Mouse (Mus musculus) intestine, embryonic 15.5 days (tissue): Measurements from ENCODE around the gene Stt3b. TPM values are rescaled to one million over a fixed set of nuclear protein-coding genes. Genes with fewer than 3 reads are reported as not detected.
A peak's percentile ranks its signal among the peaks of the same experiment; 100 is the strongest.

Source experiments
- ATAC-seq: fragments of 200-750 bp; cut with Nextera tagmentation; 2 replicates; pipeline ENCODE4 v1.8.0; 2017; ENCODE audit warnings: moderate TSS enrichment, moderate library complexity
- H3K27ac ChIP-seq: fragments of 300-500 bp; sonication (generic); 2 replicates; pipeline ENCODE4 v1.5.1; 2015; ENCODE audit warnings: mild to moderate bottlenecking, inconsistent platforms
- H3K27me3 ChIP-seq: fragments of 300-500 bp; sonication (generic); replicated peaks from 2 replicates; pipeline ENCODE4 v1.6.1; 2015; ENCODE audit warnings: inconsistent platforms
- H3K36me3 ChIP-seq: fragments of 300-500 bp; sonication (generic); 2 replicates; pipeline ENCODE4 v1.6.1; 2015; ENCODE audit warnings: inconsistent platforms
- H3K4me1 ChIP-seq: fragments of 300-500 bp; sonication (generic); replicated peaks from 2 replicates; pipeline ENCODE4 v1.6.1; 2015; ENCODE audit warnings: inconsistent platforms
- H3K4me2 ChIP-seq: fragments of 300-500 bp; sonication (generic); replicated peaks from 2 replicates; pipeline ENCODE4 v1.6.1; 2015; ENCODE audit warnings: mild to moderate bottlenecking, inconsistent platforms
- H3K4me3 ChIP-seq: fragments of 300-500 bp; sonication (generic); replicated peaks from 2 replicates; pipeline ENCODE4 v1.5.1; 2015; ENCODE audit warnings: inconsistent platforms
- H3K9ac ChIP-seq: fragments of 300-500 bp; sonication (generic); 2 replicates; pipeline ENCODE4 v1.6.1; 2015; ENCODE audit warnings: inconsistent platforms
- H3K9me3 ChIP-seq: fragments of 300-500 bp; sonication (generic); 2 replicates; pipeline ENCODE4 v1.6.1; 2016; ENCODE audit warnings: inconsistent platforms
- WGBS: fragments of 180-500 bp; shearing (Covaris S2); methylation state at CpG from one replicate; pipeline ENCODE4 v1.1.7; 2015; 5-methylcytosine and 5-hydroxymethylcytosine counted together
- polyA plus RNA-seq: library from polyadenylated mRNA; unstranded; fragments of >200 nt; fragmentation: Nextera tagmentation; extraction: Ambion mirVana; gene quantifications from 2 replicates; pipeline ENCODE4 v1.2.1, GENCODE M21; 2015

The Stt3b gene
- polyA plus RNA-seq, 1 experiment from 2014 or later = 128 TPM

- WGBS = 87% methylated on average over 5 of the region's 5 CpGs
- H3K27ac ChIP-seq = no peak overlapping the region
- no peaks in the 10 kb centered on the region for H3K36me3 ChIP-seq
- no peak overlapping the region for H3K4me3 ChIP-seq
- H3K4me1 ChIP-seq = no peaks in the 10 kb centered on the region
- ATAC-seq = no peak
- no peaks in the 10 kb centered on the region for H3K27me3 ChIP-seq
- no peaks in the 10 kb centered on the region for H3K9me3 ChIP-seq
- no peak overlapping the region for H3K9ac ChIP-seq
- no peak overlapping the region for H3K4me2 ChIP-seq
Measured at GRCm38 (mm10) chr9:115313830-115314229, 3.6 kb upstream of the Stt3b start.

DNA sequence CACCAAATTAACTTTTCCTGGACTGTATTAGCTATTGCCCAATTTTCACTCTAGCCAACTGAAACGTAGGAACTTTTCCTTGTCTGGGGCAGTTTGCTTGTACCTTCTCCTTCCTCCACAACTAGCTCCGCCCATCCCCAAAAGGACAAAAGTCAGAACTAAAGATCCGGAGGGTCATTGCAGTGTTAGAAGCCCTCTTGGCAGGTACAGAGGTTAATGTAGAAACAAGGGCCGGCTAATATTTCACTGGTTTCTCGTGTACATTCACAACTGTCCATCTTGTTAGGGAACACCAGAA lies 951 bp upstream of the Stt3b start:
- Histone ChIP-seq H3K4me2 (peak overlapping the region; percentile 57), H3K9me3 (no peaks in the 10 kb centered on the region), H3K4me1 (peaks cover 2% of the 10 kb centered on the region; the same call in 1 of the 2 replicates), H3K4me3 (peak overlapping the region; percentile 97), H3K27ac (peak overlapping the region; percentile 99), H3K9ac (peak overlapping the region; percentile 77; the same call in 1 of the 2 replicates), H3K36me3 (no peaks in the 10 kb centered on the region), H3K27me3 (no peaks in the 10 kb centered on the region)
- WGBS = 5% methylated on average over 5 of the region's 5 CpGs
- ATAC-seq = peak; percentile 4

DNA sequence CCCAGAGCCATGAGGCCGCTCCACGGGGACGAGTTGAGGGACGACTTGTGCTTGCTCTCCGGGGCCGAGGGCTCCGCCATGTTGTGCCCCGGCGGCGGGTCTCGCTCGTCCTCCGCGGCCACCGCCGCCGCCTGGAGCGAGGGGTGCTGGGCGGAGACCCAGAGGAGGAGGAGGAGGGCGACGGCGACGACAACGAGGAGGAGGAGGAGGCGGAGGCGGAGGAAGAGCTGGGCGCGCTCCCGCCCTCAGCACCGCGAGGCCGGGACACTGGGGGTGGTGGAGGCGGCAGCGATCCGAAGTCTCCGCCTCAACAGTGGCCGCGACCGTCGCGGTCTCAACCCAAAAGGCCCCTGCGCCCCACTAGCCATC lies 260 bp downstream of the Stt3b start:
- WGBS = under 1% methylated on average over 37 of the region's 42 CpGs

DNA sequence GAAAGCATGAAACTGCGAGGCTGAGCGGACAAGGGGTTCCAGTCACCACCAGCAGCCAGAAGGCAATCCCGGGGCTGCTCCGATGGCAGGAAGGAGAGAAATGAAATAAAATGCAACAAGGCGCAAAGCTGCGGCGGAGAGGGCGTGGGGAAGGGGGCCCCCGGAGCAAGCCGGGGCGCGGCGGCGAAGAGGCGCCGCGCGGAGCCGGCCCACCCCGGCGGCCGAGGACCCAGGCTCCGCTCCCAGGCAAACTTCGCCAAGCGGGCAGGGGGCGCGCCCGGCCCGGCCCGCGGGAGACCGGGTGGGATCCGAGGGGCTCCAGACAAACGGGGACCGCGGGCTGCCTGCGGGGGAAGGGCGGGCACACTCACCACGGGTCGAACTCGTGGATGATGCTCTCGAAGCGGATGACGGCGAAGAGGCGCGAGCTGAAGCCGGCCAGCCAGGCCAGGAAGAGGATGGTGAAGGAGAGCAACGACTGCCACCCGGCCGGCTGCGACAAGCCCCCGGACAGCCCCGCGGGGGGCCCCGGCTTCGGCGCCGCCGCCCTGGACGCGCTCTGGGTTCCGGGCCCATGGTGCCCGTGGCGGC lies 745 bp downstream of the Stt3b start:
- under 1% methylated on average over 65 of the region's 65 CpGs for WGBS
- peak; percentile 2 for ATAC-seq
- peak overlapping the region; percentile 100 for H3K9ac ChIP-seq

More for the DNA sequence above, 260 bp downstream of the Stt3b start:
- Histone ChIP-seq H3K27ac (peak overlapping the region; percentile 98), H3K4me2 (peak overlapping the region; percentile 57), H3K27me3 (no peaks in the 10 kb centered on the region), H3K4me3 (peak overlapping the region; percentile 97), H3K36me3 (no peaks in the 10 kb centered on the region), H3K4me1 (peaks cover 7% of the 10 kb centered on the region), H3K9ac (peak overlapping the region; percentile 100), H3K9me3 (no peaks in the 10 kb centered on the region)
- peak; percentile 86 for ATAC-seq

GRCm38 (mm10) chr9:115308941-115309380 lies 1.3 kb downstream of the Stt3b start:
- peaks cover 11% of the 10 kb centered on the region for H3K4me1 ChIP-seq
- H3K9ac ChIP-seq = peak overlapping the region; percentile 100
- peak overlapping the region; percentile 97 for H3K4me3 ChIP-seq
- under 1% methylated on average over 18 of the region's 18 CpGs for WGBS
- no peaks in the 10 kb centered on the region for H3K36me3 ChIP-seq
- H3K9me3 ChIP-seq = no peaks in the 10 kb centered on the region
- no peak for ATAC-seq
- no peaks in the 10 kb centered on the region for H3K27me3 ChIP-seq
- H3K4me2 ChIP-seq = peak overlapping the region; percentile 57
- H3K27ac ChIP-seq = peak overlapping the region; percentile 98

More for the DNA sequence above, 745 bp downstream of the Stt3b start:
- H3K27ac ChIP-seq = peak overlapping the region; percentile 98
- no peaks in the 10 kb centered on the region for H3K36me3 ChIP-seq
- H3K4me3 ChIP-seq = peak overlapping the region; percentile 97
- H3K27me3 ChIP-seq = no peaks in the 10 kb centered on the region
- H3K4me2 ChIP-seq = peak overlapping the region; percentile 57
- no peaks in the 10 kb centered on the region for H3K9me3 ChIP-seq
- H3K4me1 ChIP-seq = peaks cover 11% of the 10 kb centered on the region

GRCm38 (mm10) chr9:115308401-115308800 lies 1.8 kb downstream of the Stt3b start:
- Histone ChIP-seq H3K36me3 (no peaks in the 10 kb centered on the region), H3K4me2 (peak overlapping the region; percentile 57), H3K4me3 (peak overlapping the region; percentile 97), H3K27ac (no peak overlapping the region), H3K9me3 (no peaks in the 10 kb centered on the region), H3K9ac (peak overlapping the region; percentile 100; the same call in 1 of the 2 replicates), H3K27me3 (no peaks in the 10 kb centered on the region), H3K4me1 (peaks cover 11% of the 10 kb centered on the region)
- 8% methylated on average over 4 of the region's 4 CpGs for WGBS
- ATAC-seq = no peak

- Histone ChIP-seq H3K36me3 (no peaks in the 10 kb centered on the region; the same call in 1 of the 2 replicates), H3K4me2 (peak overlapping the region; percentile 57), H3K27ac (no peak overlapping the region), H3K4me3 (peak overlapping the region; percentile 20), H3K27me3 (no peaks in the 10 kb centered on the region), H3K4me1 (peaks cover 23% of the 10 kb centered on the region), H3K9ac (peak overlapping the region; percentile 4; the same call in 1 of the 2 replicates), H3K9me3 (no peaks in the 10 kb centered on the region)
- no peak for ATAC-seq
- 10% methylated on average over 6 of the region's 6 CpGs for WGBS
Measured at GRCm38 (mm10) chr9:115306202-115306601, 4.0 kb downstream of the Stt3b start.

DNA sequence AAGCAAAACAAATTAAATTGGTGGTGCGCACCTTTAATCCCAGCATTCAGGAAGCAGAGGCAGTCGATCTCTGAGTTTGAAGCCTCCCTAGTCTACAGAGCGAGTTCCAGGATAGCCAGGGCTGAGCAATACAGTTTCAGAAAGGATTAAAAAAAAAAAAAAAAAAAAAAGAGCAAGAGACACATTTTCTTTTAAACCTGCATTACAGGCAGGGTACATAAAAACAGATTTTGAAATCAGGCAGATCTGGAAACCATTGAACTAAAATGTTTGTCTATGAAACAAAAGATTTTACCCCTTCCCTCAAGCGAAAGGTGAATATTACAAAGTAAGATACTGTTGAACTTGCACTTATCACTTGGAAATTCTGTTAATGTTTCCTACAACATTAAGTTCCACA lies 6.1 kb downstream of the Stt3b start:
- H3K9ac ChIP-seq = no peak overlapping the region
- H3K36me3 ChIP-seq = no peaks in the 10 kb centered on the region; the same call in 1 of the 2 replicates
- whole genome bisulfite sequencing = 69% methylated on average over 4 of the region's 4 CpGs
- H3K4me3 ChIP-seq = no peak overlapping the region
- peaks cover 30% of the 10 kb centered on the region for H3K4me1 ChIP-seq
- ATAC-seq = no peak
- H3K27me3 ChIP-seq = no peaks in the 10 kb centered on the region
- no peak overlapping the region; the same call in 1 of the 2 replicates for H3K4me2 ChIP-seq
- no peaks in the 10 kb centered on the region for H3K9me3 ChIP-seq
- H3K27ac ChIP-seq = no peak overlapping the region

DNA sequence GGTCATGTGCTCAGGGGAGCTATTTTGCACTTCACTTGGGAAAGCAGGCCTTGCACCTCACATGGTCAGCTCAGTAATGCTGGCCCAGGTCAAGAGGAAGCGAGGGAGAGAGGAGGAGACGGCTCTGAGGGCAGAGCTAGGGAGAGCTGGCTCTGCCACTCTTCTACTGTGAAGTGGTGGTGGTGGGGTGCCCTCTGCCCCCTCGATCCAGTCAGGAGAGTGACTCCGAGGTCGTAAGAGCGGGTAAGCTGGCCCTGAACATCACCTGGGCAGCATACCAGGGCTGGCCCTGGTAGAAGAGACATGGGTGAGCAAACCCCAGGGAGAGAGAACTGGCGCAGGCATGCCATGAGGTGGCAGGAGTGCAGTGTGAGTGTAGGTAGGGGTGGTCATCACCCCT lies 8.6 kb downstream of the Stt3b start:
- WGBS = 83% methylated on average over 7 of the region's 7 CpGs
- ATAC-seq = peak; percentile 21; the same call in 1 of the 2 replicates
- no peak overlapping the region for H3K4me3 ChIP-seq

DNA sequence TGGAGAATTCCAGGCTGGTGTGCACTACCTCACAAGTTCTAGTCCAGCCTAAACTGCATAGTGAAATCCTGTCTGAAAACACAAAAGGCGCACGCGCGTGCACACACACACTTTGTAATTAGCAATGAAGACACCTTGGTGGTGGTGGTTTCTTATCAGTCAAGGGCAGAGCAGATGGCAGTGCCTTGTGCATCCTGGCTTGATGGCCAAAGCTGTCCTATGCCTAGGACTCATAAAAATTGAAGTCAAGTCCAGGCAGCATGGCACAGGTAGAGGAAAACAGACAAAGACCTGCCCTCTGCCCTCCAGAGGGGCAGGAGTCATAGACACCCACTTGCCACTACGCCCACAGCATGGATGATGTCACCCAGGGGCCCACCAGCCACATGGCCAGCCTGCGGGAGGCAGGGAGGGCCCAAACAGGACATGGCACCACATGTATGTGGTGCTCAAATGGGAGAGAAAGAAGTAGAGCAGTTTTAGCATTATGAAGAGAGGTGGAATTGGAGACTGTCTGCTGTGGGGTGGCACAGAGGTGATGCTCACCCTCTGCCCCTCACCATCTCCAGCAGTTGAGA lies 9.1 kb downstream of the Stt3b start:
- H3K9ac ChIP-seq = no peak overlapping the region
- H3K4me1 ChIP-seq = peaks cover 31% of the 10 kb centered on the region
- H3K36me3 ChIP-seq = no peaks in the 10 kb centered on the region; the same call in 1 of the 2 replicates
- no peak overlapping the region for H3K4me2 ChIP-seq
- H3K4me3 ChIP-seq = no peak overlapping the region
- WGBS = 88% methylated on average over 6 of the region's 6 CpGs
- no peaks in the 10 kb centered on the region for H3K9me3 ChIP-seq
- no peak overlapping the region for H3K27ac ChIP-seq
- peak; percentile 36 for ATAC-seq
- H3K27me3 ChIP-seq = no peaks in the 10 kb centered on the region

More for the DNA sequence above, 8.6 kb downstream of the Stt3b start:
- Histone ChIP-seq H3K27ac (no peak overlapping the region), H3K9ac (no peak overlapping the region), H3K4me1 (peaks cover 33% of the 10 kb centered on the region), H3K4me2 (no peak overlapping the region), H3K9me3 (no peaks in the 10 kb centered on the region), H3K27me3 (no peaks in the 10 kb centered on the region), H3K36me3 (no peaks in the 10 kb centered on the region; the same call in 1 of the 2 replicates)

DNA sequence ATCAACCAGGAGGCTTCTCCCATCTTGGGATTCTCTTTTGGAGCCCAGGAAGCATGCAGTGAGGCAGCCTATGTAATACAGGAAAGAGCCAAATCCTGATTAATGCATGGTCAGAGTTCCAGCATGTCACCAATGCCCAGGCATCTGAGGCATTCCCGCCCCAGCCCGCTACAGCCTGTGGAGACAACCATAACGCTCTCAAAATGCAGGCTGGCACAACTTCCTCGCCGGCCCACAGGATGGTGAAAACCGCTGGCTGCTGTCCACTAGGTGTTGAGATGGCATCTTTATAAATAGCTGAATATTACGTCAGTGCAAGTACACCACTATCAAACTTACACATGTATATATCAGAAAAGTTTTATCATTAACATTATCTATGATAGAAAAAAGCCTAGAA lies 13.5 kb downstream of the Stt3b start:
- no peak overlapping the region for H3K9ac ChIP-seq
- ATAC-seq = no peak
- no peak overlapping the region for H3K27ac ChIP-seq
- 80% methylated on average over 7 of the region's 7 CpGs for WGBS
- H3K4me2 ChIP-seq = no peak overlapping the region
- H3K36me3 ChIP-seq = no peaks in the 10 kb centered on the region; the same call in 1 of the 2 replicates
- no peaks in the 10 kb centered on the region for H3K9me3 ChIP-seq
- peaks cover 31% of the 10 kb centered on the region for H3K4me1 ChIP-seq
- no peaks in the 10 kb centered on the region for H3K27me3 ChIP-seq
- no peak overlapping the region for H3K4me3 ChIP-seq

DNA sequence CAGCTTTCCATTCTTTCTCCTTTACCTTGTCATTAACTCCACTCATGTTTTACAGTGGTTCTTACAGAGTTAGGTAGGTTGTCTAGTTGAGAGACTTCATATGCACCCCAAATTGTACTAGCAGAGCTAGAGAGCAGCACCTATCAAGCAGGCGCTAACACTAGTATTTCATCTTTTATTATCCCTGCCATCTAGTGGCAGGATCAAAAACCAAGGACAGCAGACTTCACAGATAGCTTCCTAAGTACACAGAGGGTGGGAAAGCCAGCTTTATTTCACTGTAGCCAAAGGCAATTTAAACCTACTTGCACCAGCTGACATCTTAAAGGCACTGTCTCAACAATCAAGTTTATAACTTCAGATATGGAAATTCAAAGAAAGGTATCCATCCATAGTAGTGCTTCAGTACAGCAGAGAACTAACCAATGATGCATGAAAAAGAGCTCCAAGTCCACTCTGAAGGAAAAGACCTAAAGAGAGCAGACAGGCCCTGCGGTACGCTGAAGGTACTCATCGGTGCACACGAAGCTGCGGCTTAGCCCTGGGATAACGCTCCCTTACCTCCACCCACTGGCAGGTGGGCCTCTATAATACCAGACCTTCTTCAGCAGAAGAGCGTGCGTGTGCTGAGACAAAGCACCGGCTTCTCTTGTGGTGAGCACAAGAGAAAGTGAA lies 16.2 kb downstream of the Stt3b start:
- Histone ChIP-seq H3K4me2 (no peak overlapping the region), H3K9me3 (no peaks in the 10 kb centered on the region), H3K4me1 (peaks cover 25% of the 10 kb centered on the region), H3K9ac (no peak overlapping the region), H3K4me3 (no peak overlapping the region), H3K36me3 (no peaks in the 10 kb centered on the region), H3K27ac (no peak overlapping the region), H3K27me3 (no peaks in the 10 kb centered on the region)
- peak; percentile 48 for ATAC-seq
- WGBS = 72% methylated on average over 10 of the region's 10 CpGs
